Mouse (Mus musculus) heart, embryonic 10.5 days (tissue): ENCODE measurements around the gene Tln2. TPM values are rescaled to one million over a fixed set of nuclear protein-coding genes. Genes with fewer than 3 reads are reported as not detected.

ENCODE experiments used
- DNase-seq: peaks from one replicate; pipeline ENCODE4 v3.0.0-alpha.2; 2017; ENCODE audit warnings: low spot score
- H3K27ac ChIP-seq: fragments of 300-500 bp; sonication (generic); 2 replicates; pipeline ENCODE4 v1.5.1; 2016; ENCODE audit warnings: mild to moderate bottlenecking
- H3K27me3 ChIP-seq: fragments of 300-500 bp; sonication (generic); 2 replicates; pipeline ENCODE4 v1.6.1; 2016; ENCODE audit warnings: mild to moderate bottlenecking; ENCODE audit not compliant: poor library complexity, insufficient read depth, severe bottlenecking
- H3K36me3 ChIP-seq: fragments of 300-500 bp; sonication (generic); 2 replicates; pipeline ENCODE4 v1.6.1; 2016; ENCODE audit warnings: mild to moderate bottlenecking, moderate library complexity
- H3K4me1 ChIP-seq: fragments of 300-500 bp; sonication (generic); 2 replicates; pipeline ENCODE4 v1.6.1; 2016; ENCODE audit warnings: mild to moderate bottlenecking
- H3K4me3 ChIP-seq: fragments of 300-500 bp; sonication (generic); 2 replicates; pipeline ENCODE4 v1.5.1; 2016; ENCODE audit warnings: mild to moderate bottlenecking, moderate library complexity
- H3K9me3 ChIP-seq: fragments of 300-500 bp; sonication (generic); 2 replicates; pipeline ENCODE4 v1.6.1; 2016; ENCODE audit warnings: mild to moderate bottlenecking, moderate library complexity
- whole genome bisulfite sequencing: fragments of 180-500 bp; shearing (Covaris S2); methylation state at CpG from one replicate; pipeline ENCODE4 v1.1.7; 2016; 5-methylcytosine and 5-hydroxymethylcytosine counted together
- polyA plus RNA-seq: library from polyadenylated mRNA; unstranded; fragments of >200 nt; fragmentation: Nextera tagmentation; extraction: Ambion mirVana; gene quantifications from 2 replicates; pipeline ENCODE4 v1.2.1, GENCODE M21; 2016

The Tln2 gene
- polyA plus RNA-seq, 1 experiment from 2014 or later: 34.7 TPM

GRCm38 (mm10) chr9:67581581-67582280 is 22.2 kb upstream of the Tln2 start:
- Histone ChIP-seq H3K4me1 (peaks cover 47% of the 10 kb centered on the region), H3K27me3 (no peaks in the 10 kb centered on the region)

DNA sequence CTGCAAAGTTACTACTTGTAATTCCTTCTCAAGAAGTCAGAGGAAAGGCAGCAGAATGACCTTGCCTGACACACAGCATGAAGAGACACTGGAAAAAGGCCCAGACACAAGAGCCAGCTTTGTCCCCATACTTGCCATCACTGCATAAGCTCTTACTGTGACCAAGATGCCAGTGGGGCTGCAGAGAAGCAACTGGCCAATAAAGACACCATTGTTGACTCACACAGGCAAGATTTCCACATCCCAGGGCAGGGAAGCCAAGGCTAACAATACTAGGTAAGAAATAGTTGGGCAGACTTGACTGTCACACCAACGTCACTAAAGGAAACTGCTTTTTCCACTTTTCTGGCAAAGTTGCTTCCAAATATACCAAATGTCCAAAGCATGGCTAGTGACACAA is 20.0 kb upstream of the Tln2 start:
- DNase-seq: no peak
- H3K9me3 ChIP-seq: no peaks in the 10 kb centered on the region
- no peak overlapping the region for H3K27ac ChIP-seq

More at GRCm38 (mm10) chr9:67581581-67582280, 22.2 kb upstream of the Tln2 start:
- Histone ChIP-seq H3K9me3 (no peaks in the 10 kb centered on the region), H3K4me3 (no peak overlapping the region), H3K27ac (peak overlapping the region; percentile 86), H3K36me3 (no peaks in the 10 kb centered on the region)
- peak; percentile 80 for DNase-seq
- 50% methylated on average over 10 of the region's 10 CpGs for WGBS

GRCm38 (mm10) chr9:67574721-67575248 is 15.3 kb upstream of the Tln2 start:
- Histone ChIP-seq H3K27me3 (no peaks in the 10 kb centered on the region), H3K4me1 (peaks cover 27% of the 10 kb centered on the region), H3K9me3 (no peaks in the 10 kb centered on the region), H3K36me3 (no peaks in the 10 kb centered on the region), H3K27ac (0 out of 2 replicates have a peak overlapping the region, but pooled peaks have one; percentile 36), H3K4me3 (no peak overlapping the region)
- 72% methylated on average over 7 of the region's 7 CpGs for WGBS
- DNase-seq: no peak

More for the DNA sequence above, 20.0 kb upstream of the Tln2 start:
- H3K4me1 ChIP-seq: peaks cover 38% of the 10 kb centered on the region
- 84% methylated on average over 1 of the region's 1 CpGs for WGBS
- H3K4me3 ChIP-seq: no peak overlapping the region
- H3K36me3 ChIP-seq: no peaks in the 10 kb centered on the region
- no peaks in the 10 kb centered on the region for H3K27me3 ChIP-seq

DNA sequence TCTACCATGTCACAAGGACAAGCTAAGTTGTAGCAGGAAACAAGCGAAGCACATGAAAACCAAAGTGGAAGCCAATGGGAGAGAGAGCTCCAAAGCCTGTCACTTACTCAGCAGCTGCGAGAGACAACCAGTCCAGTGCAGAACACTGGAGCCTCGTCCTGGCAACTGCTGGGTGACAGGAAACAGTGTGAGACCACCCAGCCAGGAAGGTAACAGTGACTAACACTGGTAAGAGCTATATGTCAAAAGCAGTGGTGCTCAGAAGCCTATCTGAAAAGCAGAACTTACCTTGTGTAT is 14.1 kb upstream of the Tln2 start:
- no peaks in the 10 kb centered on the region for H3K9me3 ChIP-seq
- no peaks in the 10 kb centered on the region for H3K36me3 ChIP-seq
- WGBS: 38% methylated on average over 3 of the region's 3 CpGs
- no peaks in the 10 kb centered on the region for H3K27me3 ChIP-seq
- DNase-seq: no peak
- peak overlapping the region; percentile 47; the same call in 1 of the 2 replicates for H3K27ac ChIP-seq
- no peak overlapping the region for H3K4me3 ChIP-seq
- peaks cover 27% of the 10 kb centered on the region for H3K4me1 ChIP-seq

- Histone ChIP-seq H3K36me3 (no peaks in the 10 kb centered on the region), H3K27ac (peak overlapping the region; percentile 47; the same call in 1 of the 2 replicates), H3K4me1 (peaks cover 27% of the 10 kb centered on the region), H3K4me3 (no peak overlapping the region), H3K9me3 (no peaks in the 10 kb centered on the region), H3K27me3 (no peaks in the 10 kb centered on the region)
- no peak for DNase-seq
- 65% methylated on average over 10 of the region's 10 CpGs for WGBS
These were observed 13.5 kb upstream of the Tln2 start for GRCm38 (mm10) chr9:67572790-67573682.

DNA sequence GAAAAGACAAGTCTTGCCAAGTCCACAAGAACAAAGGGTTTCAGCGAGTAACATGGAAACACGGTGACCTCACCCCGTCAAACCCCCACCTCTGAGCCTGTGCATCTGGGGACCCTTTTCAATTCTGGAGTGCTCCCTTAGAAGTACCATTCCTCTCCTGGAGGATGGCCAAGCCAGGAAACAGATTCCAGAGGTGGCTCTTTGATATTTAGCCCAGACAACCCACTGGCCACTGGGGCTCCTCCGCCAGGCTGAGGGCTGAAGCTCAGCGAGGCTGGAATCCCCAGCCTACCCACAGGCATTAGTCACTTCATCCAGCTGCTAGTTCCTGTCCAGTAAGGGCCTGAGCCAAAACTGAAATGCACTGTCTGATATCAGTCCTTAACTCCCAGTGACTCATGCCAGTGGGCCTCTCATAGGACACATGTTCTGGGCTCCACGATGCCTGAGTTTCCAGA is 6.3 kb upstream of the Tln2 start:
- WGBS: 67% methylated on average over 6 of the region's 6 CpGs
- no peak for DNase-seq
- Histone ChIP-seq H3K36me3 (no peaks in the 10 kb centered on the region), H3K4me1 (peaks cover 16% of the 10 kb centered on the region), H3K27me3 (no peaks in the 10 kb centered on the region), H3K9me3 (no peaks in the 10 kb centered on the region), H3K4me3 (no peak overlapping the region), H3K27ac (peak overlapping the region; percentile 3; the same call in 1 of the 2 replicates)

DNA sequence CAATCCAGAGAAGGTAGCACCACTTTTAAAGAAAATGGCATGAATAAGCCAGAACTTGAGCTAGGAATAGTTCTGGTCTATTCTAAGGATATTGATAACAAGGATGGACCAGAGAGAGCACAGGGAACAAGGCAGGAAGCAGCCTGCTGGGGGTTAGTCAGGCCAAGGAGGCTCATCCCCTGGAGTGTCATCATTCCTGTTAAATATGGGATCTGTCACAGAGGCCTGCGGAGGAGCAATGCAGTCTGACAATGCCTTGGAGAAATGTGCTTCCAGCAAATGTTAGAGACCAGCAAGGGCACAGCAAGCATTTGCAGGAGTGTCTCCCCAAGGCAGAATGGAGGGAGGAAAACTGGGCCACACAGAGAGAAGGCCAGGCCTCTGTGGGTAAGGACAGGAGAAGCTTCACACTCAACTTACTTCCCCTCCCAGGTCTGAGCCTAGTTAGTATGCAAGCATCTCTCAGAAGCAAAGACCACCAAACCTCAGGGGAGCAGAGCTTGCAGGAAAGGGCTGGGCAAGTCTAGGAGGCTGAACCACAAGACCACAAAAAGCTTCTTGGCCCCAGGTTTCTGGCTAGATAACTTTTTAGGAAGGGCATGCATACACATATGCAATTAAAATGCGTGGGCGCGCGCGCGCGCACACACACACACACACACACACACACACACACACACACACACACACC is 9.5 kb downstream of the Tln2 start:
- peaks cover 11% of the 10 kb centered on the region for H3K36me3 ChIP-seq
- DNase-seq: no peak
- peak overlapping the region; percentile 33; the same call in 1 of the 2 replicates for H3K27ac ChIP-seq
- no peaks in the 10 kb centered on the region for H3K9me3 ChIP-seq
- H3K4me3 ChIP-seq: no peak overlapping the region
- H3K4me1 ChIP-seq: peaks cover 14% of the 10 kb centered on the region
- WGBS: 84% methylated on average over 8 of the region's 8 CpGs
- H3K27me3 ChIP-seq: no peaks in the 10 kb centered on the region

DNA sequence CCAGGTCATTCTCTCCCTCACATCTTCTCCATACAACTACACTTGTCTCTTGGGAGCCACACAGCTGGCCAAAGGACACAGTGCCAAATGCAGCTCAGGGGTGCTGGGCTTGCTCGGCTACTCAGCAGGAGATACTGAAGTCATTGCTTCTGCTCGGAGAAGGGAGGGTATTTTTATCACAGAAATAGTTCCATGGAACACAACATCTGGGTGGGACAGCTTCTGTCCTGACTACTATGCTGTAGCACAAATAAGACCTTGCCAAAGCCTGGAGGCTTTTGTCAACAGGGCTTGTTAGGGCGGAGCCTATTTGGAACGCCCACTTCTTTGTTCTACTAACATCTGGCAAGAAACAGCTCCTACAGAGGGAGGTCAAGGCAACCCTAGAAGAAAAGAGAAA is 10.2 kb downstream of the Tln2 start:
- 36% methylated on average over 4 of the region's 4 CpGs for WGBS

DNA sequence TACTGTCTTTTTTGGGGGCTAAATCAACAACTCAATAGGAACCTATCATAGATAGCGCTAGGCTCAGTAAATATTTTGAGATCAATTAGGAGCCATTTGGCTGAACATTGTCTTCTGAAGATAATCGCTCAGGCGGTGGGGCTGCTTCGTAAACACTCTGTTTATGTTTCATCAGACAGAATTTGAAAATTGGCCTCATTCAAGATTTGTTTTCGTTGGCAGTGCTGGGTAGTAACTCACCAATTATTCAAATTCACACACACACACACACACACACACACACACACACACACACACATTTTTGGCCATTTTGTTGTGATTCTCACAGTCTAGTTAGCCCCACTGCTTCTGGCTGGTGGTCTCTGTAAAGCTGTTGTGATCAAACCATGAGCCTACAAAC is 12.9 kb downstream of the Tln2 start:
- 88% methylated on average over 5 of the region's 5 CpGs for WGBS
- Histone ChIP-seq H3K36me3 (peaks cover under 1% of the 10 kb centered on the region; the same call in 1 of the 2 replicates), H3K4me1 (peaks cover 31% of the 10 kb centered on the region), H3K9me3 (no peaks in the 10 kb centered on the region), H3K27me3 (peaks cover 7% of the 10 kb centered on the region; the same call in 1 of the 2 replicates), H3K27ac (no peak overlapping the region), H3K4me3 (no peak overlapping the region)
- no peak for DNase-seq

More for the DNA sequence above, 10.2 kb downstream of the Tln2 start:
- no peaks in the 10 kb centered on the region for H3K27me3 ChIP-seq
- no peak overlapping the region for H3K4me3 ChIP-seq
- DNase-seq: no peak
- peaks cover 20% of the 10 kb centered on the region for H3K4me1 ChIP-seq
- H3K36me3 ChIP-seq: peaks cover 11% of the 10 kb centered on the region
- H3K27ac ChIP-seq: peak overlapping the region; percentile 33; the same call in 1 of the 2 replicates
- no peaks in the 10 kb centered on the region for H3K9me3 ChIP-seq

GRCm38 (mm10) chr9:67545794-67546193 is 13.7 kb downstream of the Tln2 start:
- WGBS: 77% methylated on average over 3 of the region's 3 CpGs
- peaks cover 31% of the 10 kb centered on the region for H3K4me1 ChIP-seq
- DNase-seq: no peak
- H3K4me3 ChIP-seq: no peak overlapping the region
- H3K27me3 ChIP-seq: peaks cover 12% of the 10 kb centered on the region; the same call in 1 of the 2 replicates
- no peaks in the 10 kb centered on the region for H3K36me3 ChIP-seq
- no peak overlapping the region for H3K27ac ChIP-seq
- no peaks in the 10 kb centered on the region for H3K9me3 ChIP-seq

DNA sequence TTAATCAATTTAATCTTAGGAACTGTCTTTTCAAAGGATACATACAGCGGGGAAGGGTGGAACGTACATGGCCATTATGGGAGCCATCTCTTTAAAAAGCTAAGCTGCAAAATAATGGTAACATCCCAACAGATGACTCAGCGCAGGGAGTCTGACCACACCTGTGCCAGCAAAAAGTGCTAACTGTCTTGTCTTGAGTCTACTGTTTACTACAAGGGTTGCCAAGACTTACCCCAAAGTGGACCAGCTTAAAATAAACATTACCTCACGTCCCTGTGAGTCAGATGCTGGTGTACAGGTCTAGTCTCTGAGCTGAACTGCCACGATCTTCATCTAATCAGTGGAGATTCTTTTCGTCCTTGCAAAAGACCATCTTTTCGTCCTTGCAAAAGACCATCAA is 14.7 kb downstream of the Tln2 start:
- Histone ChIP-seq H3K27me3 (peaks cover 12% of the 10 kb centered on the region; the same call in 1 of the 2 replicates), H3K9me3 (no peaks in the 10 kb centered on the region), H3K4me3 (no peak overlapping the region), H3K27ac (no peak overlapping the region), H3K4me1 (peaks cover 36% of the 10 kb centered on the region), H3K36me3 (no peaks in the 10 kb centered on the region)
- 59% methylated on average over 7 of the region's 7 CpGs for WGBS
- no peak for DNase-seq

- Histone ChIP-seq H3K9me3 (no peaks in the 10 kb centered on the region), H3K4me3 (no peak overlapping the region), H3K36me3 (no peaks in the 10 kb centered on the region), H3K27ac (no peak overlapping the region), H3K4me1 (peaks cover 31% of the 10 kb centered on the region), H3K27me3 (peaks cover 12% of the 10 kb centered on the region; the same call in 1 of the 2 replicates)
- no peak for DNase-seq
- WGBS: 78% methylated on average over 8 of the region's 8 CpGs
These were observed 17.6 kb downstream of the Tln2 start for GRCm38 (mm10) chr9:67541948-67542347.
